Mouse (Mus musculus) kidney, embryonic 15.5 days (tissue): ENCODE data around the gene Rnase12. TPM values are rescaled to one million over a fixed set of nuclear protein-coding genes. Genes with fewer than 3 reads are reported as not detected.

Experiments used
- ATAC-seq: fragments of 200-750 bp; cut with Nextera tagmentation; replicated peaks from 2 replicates; pipeline ENCODE4 v1.8.0; 2017; ENCODE audit warnings: moderate TSS enrichment; ENCODE audit not compliant: low FRiP score
- H3K27ac ChIP-seq: fragments of 300-500 bp; sonication (generic); 2 replicates; pipeline ENCODE4 v1.5.1; 2015; ENCODE audit warnings: mild to moderate bottlenecking, inconsistent platforms
- H3K27me3 ChIP-seq: fragments of 300-500 bp; sonication (generic); 2 replicates; pipeline ENCODE4 v1.6.1; 2015; ENCODE audit warnings: inconsistent platforms
- H3K36me3 ChIP-seq: fragments of 300-500 bp; sonication (generic); 2 replicates; pipeline ENCODE4 v1.6.1; 2015; ENCODE audit warnings: inconsistent platforms
- H3K4me1 ChIP-seq: fragments of 300-500 bp; sonication (generic); 2 replicates; pipeline ENCODE4 v1.6.1; 2015; ENCODE audit warnings: inconsistent platforms
- H3K4me2 ChIP-seq: fragments of 300-500 bp; sonication (generic); 2 replicates; pipeline ENCODE4 v1.6.1; 2015; ENCODE audit warnings: moderate library complexity, mild to moderate bottlenecking, inconsistent platforms
- H3K4me3 ChIP-seq: fragments of 300-500 bp; sonication (generic); replicated peaks from 2 replicates; pipeline ENCODE4 v1.5.1; 2015; ENCODE audit warnings: mild to moderate bottlenecking, inconsistent platforms
- H3K9ac ChIP-seq: fragments of 300-500 bp; sonication (generic); 2 replicates; pipeline ENCODE4 v1.6.1; 2015; ENCODE audit warnings: mild to moderate bottlenecking, inconsistent platforms
- H3K9me3 ChIP-seq: fragments of 300-500 bp; sonication (generic); replicated peaks from 2 replicates; pipeline ENCODE4 v1.6.1; 2016; ENCODE audit warnings: inconsistent platforms
- WGBS: fragments of 180-500 bp; shearing (Covaris S2); methylation state at CpG from one replicate; pipeline ENCODE4 v1.1.7; 2015; ENCODE audit warnings: mixed read lengths; 5-methylcytosine and 5-hydroxymethylcytosine counted together
- polyA plus RNA-seq: library from polyadenylated mRNA; unstranded; fragments of >200 nt; fragmentation: Nextera tagmentation; extraction: Ambion mirVana; gene quantifications from 2 replicates; pipeline ENCODE4 v1.2.1, GENCODE M21; 2015

Rnase12 gene
- polyA plus RNA-seq, 1 experiment from 2014 or later = 10.2 TPM

DNA sequence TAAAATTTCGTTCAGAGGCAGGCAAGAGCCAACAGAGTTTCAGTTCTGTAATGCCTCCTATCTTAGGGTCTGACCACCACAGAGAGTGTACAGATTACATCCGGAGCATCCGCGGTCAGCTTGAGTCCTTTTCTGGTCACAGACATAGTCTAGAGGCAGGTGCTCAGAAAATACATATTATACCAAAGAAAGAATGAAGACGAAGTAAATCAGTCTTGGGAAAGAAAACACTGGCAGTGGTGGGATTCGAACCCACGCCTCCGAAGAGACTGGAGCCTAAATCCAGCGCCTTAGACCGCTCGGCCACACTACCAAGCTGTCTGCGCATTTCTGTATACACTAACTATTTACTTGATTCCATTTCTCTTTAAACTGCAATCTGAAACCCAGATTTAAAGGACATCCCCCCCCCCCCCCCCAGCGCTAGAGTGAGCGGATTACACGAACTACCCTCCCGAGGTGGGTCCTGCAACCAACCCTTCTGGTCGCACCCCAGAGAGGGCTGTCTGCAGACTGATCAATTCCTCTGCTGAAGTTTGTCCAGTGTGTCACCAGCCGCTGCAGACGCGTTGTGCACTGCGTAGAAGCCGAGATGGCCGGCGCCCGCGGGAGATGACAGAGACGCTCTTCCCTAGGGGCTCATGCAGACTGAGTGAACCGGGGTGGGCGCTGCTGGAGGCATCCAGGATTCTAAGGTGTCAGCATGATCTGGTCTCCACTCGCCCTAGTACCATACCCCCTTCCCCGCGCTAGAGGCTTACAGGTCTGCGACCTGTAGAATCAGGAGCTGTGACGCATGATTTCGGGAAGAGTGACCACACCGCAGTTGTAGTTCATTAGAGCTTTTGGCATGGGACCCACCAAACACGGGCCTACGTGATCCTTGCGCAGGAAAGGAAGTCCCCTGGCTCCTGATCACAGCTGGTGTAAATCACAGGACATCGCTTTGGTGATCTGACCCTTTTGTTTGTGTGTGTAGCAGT, 25.4 kb upstream of the Rnase12 start:
- Histone ChIP-seq H3K4me2 (peak overlapping the region; percentile 87), H3K36me3 (no peaks in the 10 kb centered on the region), H3K9ac (peak overlapping the region; percentile 55), H3K9me3 (no peaks in the 10 kb centered on the region), H3K27ac (no peak overlapping the region), H3K27me3 (peaks cover 11% of the 10 kb centered on the region), H3K4me1 (peaks cover 16% of the 10 kb centered on the region), H3K4me3 (peak overlapping the region; percentile 61)
- WGBS = 3% methylated on average over 40 of the region's 40 CpGs
- peak; percentile 80 for ATAC-seq

- H3K36me3 ChIP-seq = no peaks in the 10 kb centered on the region
- H3K9ac ChIP-seq = no peak overlapping the region
- no peak overlapping the region for H3K4me2 ChIP-seq
- whole genome bisulfite sequencing = 81% methylated on average over 2 of the region's 2 CpGs
- peaks cover 13% of the 10 kb centered on the region for H3K4me1 ChIP-seq
- no peaks in the 10 kb centered on the region for H3K9me3 ChIP-seq
- H3K27me3 ChIP-seq = peaks cover 11% of the 10 kb centered on the region
- H3K4me3 ChIP-seq = no peak overlapping the region
- H3K27ac ChIP-seq = no peak overlapping the region
- no peak for ATAC-seq
These were observed 23.6 kb upstream of the Rnase12 start for GRCm38 (mm10) chr14:51081035-51081434.

DNA sequence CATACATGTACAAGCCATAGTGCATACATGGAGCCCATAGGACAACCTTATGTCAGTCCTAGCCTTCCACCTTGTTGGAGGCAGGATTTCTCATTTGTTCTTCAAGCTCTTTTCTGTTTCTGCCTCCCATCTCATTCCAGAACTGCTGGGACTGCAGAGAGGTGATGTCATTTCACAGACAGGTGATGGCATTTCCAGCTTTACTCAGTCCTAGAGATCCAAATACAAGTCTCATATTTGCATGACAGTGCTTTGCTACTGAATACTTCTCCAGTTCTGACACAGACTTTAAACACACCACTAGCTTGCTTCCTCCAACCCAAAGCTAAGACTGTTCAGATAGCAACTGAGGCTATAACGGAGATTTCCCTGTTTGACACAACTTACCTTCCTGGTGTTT, 21.7 kb upstream of the Rnase12 start:
- Histone ChIP-seq H3K4me1 (peaks cover 11% of the 10 kb centered on the region), H3K9ac (no peak overlapping the region), H3K4me3 (no peak overlapping the region), H3K9me3 (no peaks in the 10 kb centered on the region), H3K36me3 (no peaks in the 10 kb centered on the region), H3K4me2 (no peak overlapping the region), H3K27me3 (peaks cover 11% of the 10 kb centered on the region), H3K27ac (no peak overlapping the region)
- ATAC-seq = no peak
- WGBS = 91% methylated on average over 1 of the region's 1 CpGs

DNA sequence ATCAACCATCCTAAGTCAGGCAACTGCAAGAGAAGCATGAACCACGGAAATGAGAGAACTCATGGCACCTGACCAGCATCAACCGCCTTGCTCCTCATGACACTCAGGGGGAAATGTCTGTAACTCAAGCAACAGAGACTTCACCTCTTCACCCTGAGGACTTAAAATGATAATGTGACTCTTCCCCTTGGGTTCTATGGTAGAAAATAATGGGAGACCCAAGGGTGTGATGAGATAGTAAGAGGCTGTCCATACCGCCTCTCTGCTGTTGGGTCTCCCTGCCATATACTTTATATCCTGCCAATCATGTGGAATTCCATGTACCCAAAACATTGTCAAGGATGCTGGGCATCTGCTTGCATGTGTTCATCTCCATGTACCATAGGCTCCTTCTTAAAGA, 16.9 kb upstream of the Rnase12 start, which contains the start of gene Olfr750:
Gene Olfr750, minus strand, starts transcription at position 101 of the 400 bp plus-strand sequence.
- WGBS = 89% methylated on average over 3 of the region's 3 CpGs

GRCm38 (mm10) chr14:51069617-51070016, 12.2 kb upstream of the Rnase12 start:
- Histone ChIP-seq H3K36me3 (no peaks in the 10 kb centered on the region), H3K27me3 (0 out of 2 replicates have a peak, but pooled peaks cover 3% of the 10 kb centered on the region), H3K4me1 (peaks cover 12% of the 10 kb centered on the region; the same call in 1 of the 2 replicates), H3K4me2 (no peak overlapping the region), H3K27ac (no peak overlapping the region), H3K4me3 (no peak overlapping the region), H3K9ac (no peak overlapping the region), H3K9me3 (no peaks in the 10 kb centered on the region)
- ATAC-seq = no peak
- WGBS = 95% methylated on average over 2 of the region's 2 CpGs

More for the DNA sequence above, 16.9 kb upstream of the Rnase12 start, which contains the start of gene Olfr750:
- Histone ChIP-seq H3K4me1 (no peaks in the 10 kb centered on the region), H3K9me3 (no peaks in the 10 kb centered on the region), H3K36me3 (no peaks in the 10 kb centered on the region), H3K4me3 (no peak within 1 kb of the TSS), H3K9ac (no peak within 1 kb of the TSS), H3K27me3 (0 out of 2 replicates have a peak, but pooled peaks cover 7% of the 10 kb centered on the region), H3K4me2 (no peak within 1 kb of the TSS), H3K27ac (no peak within 1 kb of the TSS)
- no peak for ATAC-seq

DNA sequence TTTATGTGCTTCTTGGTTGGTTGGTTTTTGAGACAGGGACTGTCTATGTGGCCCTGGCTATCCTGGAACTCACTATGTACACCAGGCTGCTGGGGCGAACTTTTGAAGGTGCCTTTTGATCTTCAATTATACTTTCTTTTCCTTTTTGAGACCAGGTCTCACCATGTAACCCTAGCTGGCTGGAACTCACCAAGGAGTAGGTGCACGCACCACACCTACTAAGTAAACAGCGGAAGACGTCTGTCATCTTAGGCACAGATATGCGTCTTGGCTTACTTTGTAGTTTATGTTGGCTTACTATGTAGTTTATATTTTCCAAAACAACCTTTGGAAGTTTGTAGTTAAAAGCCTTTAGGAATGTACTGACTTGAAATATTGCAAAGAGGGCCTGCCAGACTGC, 11.5 kb upstream of the Rnase12 start:
- H3K36me3 ChIP-seq = no peaks in the 10 kb centered on the region
- H3K27me3 ChIP-seq = 0 out of 2 replicates have a peak, but pooled peaks cover 3% of the 10 kb centered on the region
- H3K4me2 ChIP-seq = no peak overlapping the region
- 51% methylated on average over 5 of the region's 5 CpGs for WGBS
- ATAC-seq = no peak
- H3K27ac ChIP-seq = no peak overlapping the region
- no peaks in the 10 kb centered on the region for H3K9me3 ChIP-seq
- no peak overlapping the region for H3K9ac ChIP-seq
- no peak overlapping the region for H3K4me3 ChIP-seq
- peaks cover 12% of the 10 kb centered on the region; the same call in 1 of the 2 replicates for H3K4me1 ChIP-seq

DNA sequence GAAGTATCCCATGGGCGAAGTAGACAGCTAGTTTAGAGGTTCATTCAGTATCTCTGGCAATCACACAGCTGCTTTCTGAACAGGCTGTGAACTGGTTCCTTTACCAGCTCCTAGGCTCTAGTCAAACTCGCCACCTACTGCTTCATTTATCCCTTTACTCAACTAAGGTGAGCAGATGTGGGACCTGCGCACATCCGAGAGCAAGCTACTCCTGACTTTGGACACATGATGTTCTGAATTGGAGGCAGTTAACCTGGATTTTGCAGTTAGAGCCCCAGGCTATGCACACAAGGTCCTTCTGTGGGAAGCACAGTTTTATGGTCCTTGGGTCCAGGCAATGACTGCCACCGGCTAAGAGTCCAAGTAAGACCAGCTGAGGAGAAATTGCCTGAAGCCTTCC, 3.3 kb upstream of the Rnase12 start:
- Histone ChIP-seq H3K9ac (no peak overlapping the region), H3K36me3 (no peaks in the 10 kb centered on the region), H3K9me3 (no peaks in the 10 kb centered on the region), H3K4me3 (no peak overlapping the region), H3K4me1 (peaks cover 21% of the 10 kb centered on the region), H3K4me2 (no peak overlapping the region), H3K27ac (no peak overlapping the region), H3K27me3 (no peaks in the 10 kb centered on the region)
- 86% methylated on average over 5 of the region's 5 CpGs for WGBS
- no peak for ATAC-seq

- peaks cover 46% of the 10 kb centered on the region for H3K4me1 ChIP-seq
- H3K9me3 ChIP-seq = no peaks in the 10 kb centered on the region
- WGBS = 61% methylated on average over 13 of the region's 13 CpGs
- peak overlapping the region; percentile 17; the same call in 1 of the 2 replicates for H3K4me2 ChIP-seq
- no peaks in the 10 kb centered on the region for H3K36me3 ChIP-seq
- no peak overlapping the region for H3K4me3 ChIP-seq
- ATAC-seq = no peak
- peak overlapping the region; percentile 64 for H3K27ac ChIP-seq
- no peaks in the 10 kb centered on the region for H3K27me3 ChIP-seq
- no peak overlapping the region for H3K9ac ChIP-seq
These were observed 2.9 kb downstream of the Rnase12 start for GRCm38 (mm10) chr14:51054243-51055237.

DNA sequence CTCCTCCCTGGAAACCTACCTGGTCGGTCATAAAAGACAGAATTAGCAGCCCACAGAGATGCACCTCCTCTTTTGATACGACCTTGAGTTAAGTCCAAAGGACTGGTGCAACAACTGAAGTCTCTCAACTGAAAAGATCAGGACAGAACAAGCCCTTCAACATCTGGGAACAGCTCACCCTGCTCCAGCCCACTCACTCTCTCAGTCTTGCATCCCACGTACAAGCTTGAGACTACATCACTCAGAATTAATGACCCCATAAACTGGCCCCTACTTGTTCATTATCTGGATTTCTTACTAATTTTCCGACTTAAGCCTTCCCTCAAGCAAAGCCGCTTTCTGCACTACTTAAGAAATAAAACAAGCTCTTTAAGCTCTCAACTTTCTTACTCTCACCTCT, 4.3 kb downstream of the Rnase12 start:
- Histone ChIP-seq H3K9ac (no peak overlapping the region), H3K4me3 (no peak overlapping the region), H3K4me1 (peaks cover 46% of the 10 kb centered on the region), H3K4me2 (0 out of 2 replicates have a peak overlapping the region, but pooled peaks have one; percentile 35), H3K36me3 (no peaks in the 10 kb centered on the region), H3K27ac (peak overlapping the region; percentile 69), H3K27me3 (no peaks in the 10 kb centered on the region), H3K9me3 (no peaks in the 10 kb centered on the region)
- 21% methylated on average over 5 of the region's 5 CpGs for WGBS
- ATAC-seq = peak; percentile 84

GRCm38 (mm10) chr14:51051941-51052340, 5.5 kb downstream of the Rnase12 start:
- Histone ChIP-seq H3K4me3 (no peak overlapping the region), H3K9ac (no peak overlapping the region), H3K36me3 (no peaks in the 10 kb centered on the region), H3K4me2 (no peak overlapping the region), H3K9me3 (no peaks in the 10 kb centered on the region), H3K4me1 (peaks cover 40% of the 10 kb centered on the region), H3K27ac (peak overlapping the region; percentile 69; the same call in 1 of the 2 replicates), H3K27me3 (no peaks in the 10 kb centered on the region)
- 41% methylated on average over 5 of the region's 5 CpGs for WGBS
- 0 out of 2 replicates have a peak, but pooled peaks have one; percentile 17 for ATAC-seq

GRCm38 (mm10) chr14:51050063-51050462, 7.4 kb downstream of the Rnase12 start, which contains the start of gene Rnase11:
Gene Rnase11, minus strand, starts transcription at chr14:51050163.
- 81% methylated on average over 2 of the region's 2 CpGs for WGBS
- H3K36me3 ChIP-seq = no peaks in the 10 kb centered on the region
- H3K4me2 ChIP-seq = no peak within 1 kb of the TSS
- no peak within 1 kb of the TSS for H3K27ac ChIP-seq
- H3K27me3 ChIP-seq = no peaks in the 10 kb centered on the region
- no peak for ATAC-seq
- H3K4me1 ChIP-seq = peaks cover 37% of the 10 kb centered on the region
- no peak within 1 kb of the TSS for H3K9ac ChIP-seq
- no peak within 1 kb of the TSS for H3K4me3 ChIP-seq
- H3K9me3 ChIP-seq = no peaks in the 10 kb centered on the region
